25 mouse cellular contexts compared by ENCODE assay signal in genomic region chr13:6624604-6625003, GRCm38 (mm10). TPM values are rescaled to one million over a fixed set of nuclear protein-coding genes. Genes with fewer than 3 reads are reported as not detected.
DNase-seq lines count a peak whose midpoint lies in the region; ATAC-seq lines count a peak whose summit lies in the region.
"Had no signal": no experiment of that assay in that cellular context is flagged by ENCODE, and none has a peak within 500 bp of the region (broad histone marks: within the 10 kb centered on the region; RNA-seq: fewer than 3 reads in every experiment).

No protein-coding gene starts in this region.

- no peak overlapping the region for H3K4me3 ChIP-seq in liver, embryonic 12.5 days
- H3K4me3 ChIP-seq: forebrain, embryonic 15.5 days; heart, embryonic 13.5 days; hindbrain, embryonic 13.5 days; limb, embryonic 15.5 days; liver, embryonic 15.5 days; neural tube, embryonic 12.5 days had no signal

- H3K27ac ChIP-seq in liver, embryonic 12.5 days: no peak overlapping the region
- H3K27ac ChIP-seq: forebrain, embryonic 15.5 days; heart, embryonic 13.5 days; hindbrain, embryonic 13.5 days; limb, embryonic 15.5 days; liver, embryonic 15.5 days; neural tube, embryonic 12.5 days had no signal

- no peak overlapping the region for H3K4me2 ChIP-seq in liver, embryonic 12.5 days
- H3K4me2 ChIP-seq: forebrain, embryonic 15.5 days; heart, embryonic 13.5 days; hindbrain, embryonic 13.5 days; limb, embryonic 15.5 days; liver, embryonic 15.5 days; neural tube, embryonic 12.5 days had no signal

- no peaks in the 10 kb centered on the region for H3K36me3 ChIP-seq in liver, embryonic 12.5 days
- H3K36me3 ChIP-seq: forebrain, embryonic 15.5 days; limb, embryonic 15.5 days; liver, embryonic 15.5 days; neural tube, embryonic 12.5 days had no signal

- 56% methylated on average over 2 of the region's 2 CpGs for WGBS in liver, embryonic 12.5 days (ENCODE audit: insufficient replicate concordance)

- no peaks in the 10 kb centered on the region for H3K4me1 ChIP-seq in liver, embryonic 12.5 days
- H3K4me1 ChIP-seq: forebrain, embryonic 15.5 days; hindbrain, embryonic 13.5 days; limb, embryonic 15.5 days; liver, embryonic 15.5 days; neural tube, embryonic 12.5 days had no signal

- H3K27me3 ChIP-seq in liver, embryonic 12.5 days (replicated peaks): no peaks in the 10 kb centered on the region
- H3K27me3 ChIP-seq: forebrain, embryonic 15.5 days; heart, embryonic 13.5 days; hindbrain, embryonic 13.5 days; limb, embryonic 15.5 days; liver, embryonic 15.5 days; neural tube, embryonic 12.5 days had no signal

- H3K9ac ChIP-seq in liver, embryonic 12.5 days: no peak overlapping the region
- H3K9ac ChIP-seq: forebrain, embryonic 15.5 days; heart, embryonic 13.5 days; hindbrain, embryonic 13.5 days; limb, embryonic 15.5 days; liver, embryonic 15.5 days; neural tube, embryonic 12.5 days had no signal

- DNase-seq in lung, adult 18-20 months: peak; percentile 23 to 28
- no peak for DNase-seq in lung, postnatal 14 days
- DNase-seq in Muller cell, postnatal 12 days (ENCODE audit: inconsistent ontology term): peak; percentile 57
- no peak for DNase-seq in layer of hippocampus, adult 9-10 months (ENCODE audit: low spot score)
- no peak for DNase-seq in spleen, adult 12 weeks (ENCODE audit: low spot score)
- DNase-seq: adrenal gland, postnatal 10 days; cerebellum, adult 11 months; cerebellum, postnatal 36 days; heart, postnatal 14 days; kidney, adult 18-20 months; kidney, postnatal 4 days; layer of hippocampus, adult 9-11 months; left cerebral cortex, postnatal 4 days; right cerebral cortex, postnatal 25 days; thymus, postnatal 25 days had no signal

- ATAC-seq in megakaryocyte, adult 5-6 weeks (ENCODE audit: poor library complexity, severe bottlenecking): 0 out of 2 replicates have a peak, but pooled peaks have one; percentile 36
- no peak for ATAC-seq in liver, embryonic 12.5 days
- ATAC-seq: activated CD4-positive, CD25-positive, alpha-beta regulatory T cell, adult 4 months; forebrain, embryonic 15.5 days; inflammation-experienced regulatory T-cells, adult 6 months had no signal

- no peaks in the 10 kb centered on the region for H3K9me3 ChIP-seq in liver, embryonic 12.5 days (replicated peaks)
- H3K9me3 ChIP-seq: forebrain, embryonic 15.5 days; heart, embryonic 13.5 days; hindbrain, embryonic 13.5 days; limb, embryonic 15.5 days; liver, embryonic 15.5 days; neural tube, embryonic 12.5 days had no signal

RNA-seq across cellular contexts. Expression of gene Pfkp, which starts 24.0 kb away (rescaled TPM):
- 51.1 and 66.3 TPM in 2 replicates for total RNA-seq in megakaryocyte, adult 5-6 weeks (2015)
- total RNA-seq in megakaryocyte, adult 5-6 weeks (2017): 90.5 and 94.6 TPM in 2 replicates
- polyA plus RNA-seq in liver, embryonic 12.5 days (2016; fragmentation: Nextera tagmentation; extraction: Ambion mirVana): 14.4 and 17.3 TPM in 2 replicates

Comparison
In these comparisons a context has a peak if more than half of its experiments do, and no peak if none do; other contexts are left out.
1. DNase-seq: peak in lung, adult 18-20 months (2 of 2) and Muller cell, postnatal 12 days (single experiment); none in lung, postnatal 14 days (single experiment), layer of hippocampus, adult 9-10 months (single experiment) and spleen, adult 12 weeks (single experiment).